Mouse (Mus musculus) c-Kit-positive CD71-positive TER-119-positive erythroid progenitor cells, embryonic 14.5 days (primary cell): ENCODE data around the gene Tmpo.
A peak's percentile ranks its signal among the peaks of the same experiment; 100 is the strongest.

Experiments used
- DNase-seq: peaks from one replicate; pipeline ENCODE4 v3.0.0-alpha.2; 2013; ENCODE audit warnings: low spot score

The Tmpo gene

GRCm38 (mm10) chr10:91180761-91181460, at the start of gene Tmpo:
TSS of gene Tmpo (minus strand) at chr10:91181315.
- DNase-seq: no peak

- no peak for DNase-seq
These were observed 49.3 kb upstream of the Tmpo start for GRCm38 (mm10) chr10:91230400-91230799.

DNA sequence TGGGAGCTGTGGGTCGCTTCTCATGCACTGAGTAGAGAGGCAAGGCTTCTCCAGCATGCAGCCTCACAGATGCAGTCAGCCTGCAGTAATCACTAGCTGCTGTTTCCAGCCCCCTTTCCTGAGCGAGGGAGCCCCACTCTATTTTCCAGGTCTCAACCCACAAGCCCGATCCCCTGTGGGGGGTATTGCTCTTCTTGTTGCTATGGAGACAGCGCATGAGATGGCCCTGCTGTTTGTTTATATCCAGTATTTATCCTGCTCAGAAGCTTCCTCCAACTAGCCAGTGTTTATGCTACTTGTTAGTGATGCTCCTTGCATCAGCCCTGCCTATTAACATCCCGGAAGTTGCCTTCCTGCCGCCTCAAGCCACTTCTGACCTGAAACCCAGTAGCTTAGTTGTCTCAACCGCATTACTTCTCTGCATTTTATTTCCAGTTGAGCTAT, 48.4 kb upstream of the Tmpo start:
- no peak for DNase-seq

DNA sequence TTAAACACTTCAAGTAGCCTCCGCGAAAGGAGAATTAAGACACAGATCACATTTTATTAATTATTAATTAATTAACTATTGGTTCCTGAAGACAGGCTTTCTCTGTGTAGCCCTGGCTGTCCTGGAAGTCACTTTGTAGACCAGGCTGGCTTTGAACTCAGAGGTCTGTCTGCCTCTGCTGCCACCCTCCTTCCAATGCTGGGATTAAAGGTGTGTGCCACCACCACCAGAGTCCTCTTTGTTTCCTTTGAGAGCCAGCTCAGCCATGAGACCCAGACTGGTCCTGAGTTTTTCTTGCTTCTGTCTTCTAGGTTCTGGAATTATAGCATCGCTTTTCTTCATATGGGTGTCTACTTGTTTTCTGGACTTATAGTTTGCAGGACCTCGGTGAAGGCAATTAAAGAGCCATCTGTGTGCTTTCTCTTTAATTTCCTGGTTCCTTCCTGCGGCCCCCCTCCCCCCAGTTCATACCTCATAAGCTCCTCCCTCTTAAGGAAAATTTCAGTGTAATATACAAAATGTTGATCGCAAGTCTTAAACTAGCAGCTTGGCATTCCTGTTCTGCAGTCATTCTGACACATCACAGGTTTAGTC, 47.9 kb upstream of the Tmpo start:
- DNase-seq: no peak

DNA sequence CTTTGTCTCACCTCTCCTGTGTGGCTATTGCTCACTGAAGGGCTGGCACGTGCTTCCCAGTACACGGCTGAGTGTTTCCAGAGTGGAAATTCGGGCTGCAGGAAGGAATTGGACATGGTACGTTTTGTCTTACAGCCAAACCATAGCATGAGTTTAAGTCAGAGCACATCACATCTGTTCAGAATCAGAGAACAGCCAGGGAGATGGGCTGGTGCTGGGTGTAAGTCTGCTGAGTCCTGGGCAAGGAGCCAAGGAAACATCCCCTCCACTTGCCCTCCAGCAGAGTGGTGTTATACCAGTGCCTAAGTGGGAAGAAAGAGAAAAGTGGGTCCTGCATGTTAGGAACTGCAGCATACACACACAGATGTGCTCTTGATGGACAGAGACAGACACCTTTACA, 45.9 kb upstream of the Tmpo start:
- DNase-seq: no peak

- no peak for DNase-seq
These were observed 41.5 kb upstream of the Tmpo start for GRCm38 (mm10) chr10:91222398-91223236.

- DNase-seq: no peak
These were observed 28.0 kb upstream of the Tmpo start for GRCm38 (mm10) chr10:91208899-91209667.

DNA sequence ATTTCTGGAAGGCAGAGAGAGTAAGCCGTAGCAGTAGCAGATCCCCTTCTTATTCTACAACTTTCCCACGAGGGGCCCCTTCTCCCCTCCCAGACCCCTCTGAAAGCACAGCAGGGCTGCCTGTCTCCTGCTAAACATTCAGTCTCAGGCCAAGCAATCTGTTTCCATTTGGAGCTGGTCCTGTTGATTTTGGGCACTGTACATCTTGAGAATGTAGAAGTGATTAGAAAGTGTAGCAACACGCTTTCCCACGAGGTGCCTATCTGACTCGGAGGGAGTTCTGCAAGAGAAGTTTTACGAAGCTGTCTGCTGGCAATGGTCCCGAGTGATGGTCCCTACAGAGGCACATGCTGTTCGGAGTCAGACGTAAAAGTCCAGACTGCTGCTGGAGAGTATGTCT, 27.3 kb upstream of the Tmpo start:
- DNase-seq: no peak

- no peak for DNase-seq
These were observed 26.2 kb upstream of the Tmpo start for GRCm38 (mm10) chr10:91207275-91207674.

- DNase-seq: no peak
These were observed 24.5 kb upstream of the Tmpo start for GRCm38 (mm10) chr10:91205632-91206031.

DNA sequence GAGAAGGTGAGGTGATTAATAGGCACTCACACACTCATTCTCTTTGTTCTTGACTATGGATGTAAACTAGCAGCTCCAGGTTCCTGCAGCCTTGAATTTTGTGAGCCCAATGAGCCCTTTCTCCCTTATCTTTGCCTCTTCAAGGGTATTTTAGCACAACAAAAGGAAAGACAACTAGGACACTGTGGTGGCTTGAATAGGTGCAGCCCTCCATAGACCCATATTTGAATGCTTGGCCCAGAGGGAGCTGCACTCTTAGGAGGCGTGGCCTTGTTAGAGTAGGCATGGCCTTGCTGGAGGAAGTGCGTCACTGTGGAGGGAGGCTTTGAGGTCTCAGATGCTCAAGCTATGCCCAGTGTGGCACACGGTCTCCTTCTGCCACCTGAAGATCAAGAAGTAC, 19.5 kb upstream of the Tmpo start:
- no peak for DNase-seq

DNA sequence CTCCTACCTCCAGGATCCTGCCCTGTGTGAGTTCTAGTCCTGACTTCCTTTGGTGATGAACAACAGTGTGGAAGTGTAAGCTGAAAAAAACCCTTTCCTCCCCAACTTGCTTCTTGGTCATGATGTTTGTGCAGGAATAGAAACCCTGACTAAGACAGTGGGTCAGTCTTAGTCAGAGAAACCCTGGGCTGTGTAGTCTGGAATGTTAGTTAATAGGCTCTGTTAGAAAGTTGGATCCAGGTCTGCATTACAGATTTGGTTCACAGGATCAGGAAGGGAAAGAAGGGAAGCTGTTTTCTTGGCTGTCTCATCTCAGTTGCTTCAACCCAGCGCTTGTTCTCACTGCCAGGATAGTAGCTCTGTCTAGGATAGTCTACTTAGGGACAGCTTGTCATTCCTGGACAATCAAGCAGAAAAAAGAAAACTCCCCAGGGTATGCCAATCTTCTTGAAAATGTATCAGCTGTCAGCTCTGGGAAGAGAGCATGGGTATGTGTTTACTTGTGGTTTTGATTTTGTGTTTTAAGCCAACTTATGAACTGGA, 18.2 kb upstream of the Tmpo start:
- no peak for DNase-seq

- no peak for DNase-seq
These were observed 16.6 kb upstream of the Tmpo start for GRCm38 (mm10) chr10:91197704-91198103.

- DNase-seq: no peak
These were observed 15.7 kb upstream of the Tmpo start for GRCm38 (mm10) chr10:91196778-91197177.

DNA sequence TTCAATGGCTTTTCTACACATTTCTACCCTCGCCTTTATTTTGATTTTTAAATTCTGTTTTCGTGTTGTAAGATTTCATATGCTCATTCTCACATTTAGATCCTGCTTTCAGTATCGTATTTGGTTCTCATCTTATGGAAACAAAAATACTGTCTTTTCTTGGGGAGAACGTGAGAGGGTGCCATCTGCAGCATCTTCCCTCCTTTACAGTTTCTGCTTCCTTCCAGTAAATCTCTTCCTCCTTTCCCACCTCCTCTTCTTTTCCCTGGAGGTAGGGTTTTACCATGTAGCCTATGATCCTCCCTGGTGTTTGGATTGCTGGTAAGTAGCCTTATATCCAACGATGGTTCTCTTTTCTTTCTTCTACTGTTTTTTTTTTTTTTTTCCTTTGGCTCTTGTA, 14.6 kb upstream of the Tmpo start:
- no peak for DNase-seq

DNA sequence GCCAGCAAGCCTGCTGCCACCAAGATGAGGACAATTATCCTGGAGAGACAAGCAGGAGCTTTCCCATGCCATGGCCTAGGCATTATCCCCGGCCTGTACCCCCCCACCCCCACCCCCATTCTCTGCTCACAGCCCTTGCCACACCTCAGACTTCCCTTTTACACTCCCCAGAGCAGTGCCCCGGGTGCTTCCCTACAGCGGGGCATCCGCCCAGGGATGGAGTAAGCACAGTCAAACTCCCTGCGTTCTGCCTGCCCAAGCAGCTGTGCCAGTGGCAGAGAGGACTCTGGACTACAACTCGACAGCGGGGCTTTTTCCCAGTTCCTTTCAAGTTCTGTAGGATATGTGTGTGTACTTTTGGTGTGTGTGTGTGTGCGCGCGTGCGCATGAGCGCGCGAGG, 14.0 kb upstream of the Tmpo start:
- DNase-seq: no peak

GRCm38 (mm10) chr10:91191851-91192250, 10.7 kb upstream of the Tmpo start:
- DNase-seq: no peak

- DNase-seq: no peak
These were observed 8.4 kb upstream of the Tmpo start for GRCm38 (mm10) chr10:91189476-91189875.

- no peak for DNase-seq
These were observed 7.7 kb upstream of the Tmpo start for GRCm38 (mm10) chr10:91188684-91189287.

GRCm38 (mm10) chr10:91187872-91188271, 6.8 kb upstream of the Tmpo start:
- DNase-seq: peak; percentile 84

- DNase-seq: no peak
These were observed 6.2 kb upstream of the Tmpo start for GRCm38 (mm10) chr10:91187349-91187748.

GRCm38 (mm10) chr10:91185721-91186120, 4.6 kb upstream of the Tmpo start:
- no peak for DNase-seq
